Mouse (Mus musculus): ENCODE results near the gene Cpm. TPM values are rescaled to one million over a fixed set of nuclear protein-coding genes. Genes with fewer than 3 reads are reported as not detected.

Gene Cpm
- total and polyA plus RNA-seq, 3 experiments: 0.04 to 0.31 (median 0.17) TPM

DNA sequence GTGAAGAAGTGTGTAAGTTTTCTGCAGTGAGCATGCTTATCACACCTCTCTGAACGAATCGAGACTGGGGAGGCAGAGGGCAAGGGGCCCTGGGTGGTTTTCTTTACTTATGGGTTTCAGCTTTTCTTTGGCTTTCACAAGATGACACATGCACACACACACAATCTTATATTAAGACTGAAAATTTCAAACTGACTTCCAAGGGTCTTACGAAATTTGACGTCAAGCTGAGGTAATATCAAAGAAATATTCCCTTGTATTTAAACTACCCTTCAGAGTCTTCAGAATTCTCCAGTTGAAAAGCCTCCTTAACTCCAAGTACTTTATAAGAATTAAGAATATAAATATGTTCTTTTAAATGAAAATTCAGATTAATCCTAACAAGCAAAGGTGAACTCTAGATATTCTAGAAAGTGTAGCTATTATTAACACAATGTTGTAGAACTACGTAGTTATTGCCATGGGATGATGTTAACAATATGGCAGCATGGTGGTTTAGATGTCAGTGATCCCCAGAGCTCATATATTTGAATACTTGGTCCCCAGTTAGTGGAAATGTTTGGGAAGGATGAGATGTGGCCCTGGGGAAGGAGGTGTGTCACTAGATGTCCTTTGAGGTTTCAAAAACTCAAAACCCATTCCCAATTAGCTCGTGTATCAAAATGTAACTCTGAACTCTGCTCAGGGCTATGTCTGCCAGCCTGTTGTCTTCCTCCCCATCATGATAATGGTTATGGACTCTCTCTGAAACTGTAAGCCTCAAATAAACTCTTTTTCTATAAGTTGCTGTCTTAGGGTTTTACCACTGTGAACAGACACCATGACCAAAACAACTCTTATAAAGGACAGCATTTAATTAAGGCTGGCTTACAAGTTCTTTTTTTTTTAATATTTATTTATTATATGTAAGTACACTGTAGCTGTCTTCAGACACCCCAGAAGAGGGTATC, 44.5 kb upstream of the Cpm start:
- H3K9ac ChIP-seq (ENCODE audit: insufficient read depth, low read depth): no peak overlapping the region
- peaks cover 3% of the 10 kb centered on the region for H3K9me3 ChIP-seq (replicated peaks; ENCODE audit: low read length)
- no peak overlapping the region for H3K4me3 ChIP-seq (replicated peaks in 1 of 3; ENCODE audit: low read depth in 2 of 3, low read length in 2 of 3, poor library complexity in 1 of 3)
- no peak for TF ChIP-seq MEF2A (IDR thresholded peaks at IDR 0.05; ENCODE audit: borderline replicate concordance, low read depth, low read length)
- no peak for TF ChIP-seq MAFK (IDR thresholded peaks at IDR 0.05; ENCODE audit: insufficient replicate concordance, low read length)
- TF ChIP-seq UBTF (IDR thresholded peaks at IDR 0.05; ENCODE audit: low read depth, low read length): no peak
- no peak for TF ChIP-seq MAX (IDR thresholded peaks at IDR 0.05; ENCODE audit: low read length)
- TF ChIP-seq ETS1 (conservative IDR thresholded peaks at IDR 0.05; ENCODE audit: low read depth, low read length): no peak
- TF ChIP-seq POLR2A (IDR thresholded peaks at IDR 0.05; ENCODE audit: low read depth, low read length): no peak
- no peak for TF ChIP-seq POLR2AphosphoS2 (IDR thresholded peaks at IDR 0.05; ENCODE audit: low read depth, low read length)
- TF ChIP-seq IRF4 (IDR thresholded peaks at IDR 0.05; ENCODE audit: low read depth, low read length): no peak
- TF ChIP-seq PAX5 (IDR thresholded peaks at IDR 0.05; ENCODE audit: low read length): no peak
- no peak for TF ChIP-seq TBP (conservative IDR thresholded peaks at IDR 0.05; ENCODE audit: low read depth, low read length)
- TF ChIP-seq CHD1 (IDR thresholded peaks at IDR 0.05; ENCODE audit: low read depth, low read length): no peak
- TF ChIP-seq E2F4 (IDR thresholded peaks at IDR 0.05; ENCODE audit: insufficient replicate concordance, low read depth, low read length): no peak
- TF ChIP-seq BHLHE40 (IDR thresholded peaks at IDR 0.05; ENCODE audit: low read depth, low read length): no peak
- TF ChIP-seq ZC3H11A (IDR thresholded peaks at IDR 0.05; ENCODE audit: low read depth, low read length): no peak
- TF ChIP-seq USF1 (IDR thresholded peaks at IDR 0.05; ENCODE audit: low read depth, low read length): no peak
- no peak for TF ChIP-seq USF2 (conservative IDR thresholded peaks at IDR 0.05; ENCODE audit: low read depth, low read length)
- no peaks in the 10 kb centered on the region for H3K27me3 ChIP-seq (replicated peaks)
- H3K4me1 ChIP-seq (ENCODE audit: control insufficient read depth in 1 of 2, insufficient read depth in 2 of 2): no peaks in the 10 kb centered on the region
- in situ Hi-C loops (cut with MboI; ENCODE audit: low pct_ligation_motif_present, low pct_unique_long_range_greater_than_20kb, low sequenced_read_pairs): no loop called here
- H3K4me2 ChIP-seq (ENCODE audit: insufficient read depth, low read depth, poor library complexity, severe bottlenecking): no peak overlapping the region
- dilution Hi-C loops (cut with MboI; ENCODE audit: extremely low pct_ligation_motif_present, extremely low pct_unique_long_range_greater_than_20kb, low sequenced_read_pairs): no loop called here
- H3K36me3 ChIP-seq (replicated peaks in 1 of 2; ENCODE audit: control insufficient read depth in 1 of 2, insufficient read depth in 1 of 2, low read length in 1 of 2): no peaks in the 10 kb centered on the region
- no peak for DNase-seq (ENCODE audit: extremely low read depth)
- H3K79me2 ChIP-seq (replicated peaks; ENCODE audit: control insufficient read depth, extremely low read depth, insufficient read depth, poor library complexity, severe bottlenecking): no peaks in the 10 kb centered on the region
- no peak overlapping the region for H3K27ac ChIP-seq (ENCODE audit: insufficient read depth, low read depth)

DNA sequence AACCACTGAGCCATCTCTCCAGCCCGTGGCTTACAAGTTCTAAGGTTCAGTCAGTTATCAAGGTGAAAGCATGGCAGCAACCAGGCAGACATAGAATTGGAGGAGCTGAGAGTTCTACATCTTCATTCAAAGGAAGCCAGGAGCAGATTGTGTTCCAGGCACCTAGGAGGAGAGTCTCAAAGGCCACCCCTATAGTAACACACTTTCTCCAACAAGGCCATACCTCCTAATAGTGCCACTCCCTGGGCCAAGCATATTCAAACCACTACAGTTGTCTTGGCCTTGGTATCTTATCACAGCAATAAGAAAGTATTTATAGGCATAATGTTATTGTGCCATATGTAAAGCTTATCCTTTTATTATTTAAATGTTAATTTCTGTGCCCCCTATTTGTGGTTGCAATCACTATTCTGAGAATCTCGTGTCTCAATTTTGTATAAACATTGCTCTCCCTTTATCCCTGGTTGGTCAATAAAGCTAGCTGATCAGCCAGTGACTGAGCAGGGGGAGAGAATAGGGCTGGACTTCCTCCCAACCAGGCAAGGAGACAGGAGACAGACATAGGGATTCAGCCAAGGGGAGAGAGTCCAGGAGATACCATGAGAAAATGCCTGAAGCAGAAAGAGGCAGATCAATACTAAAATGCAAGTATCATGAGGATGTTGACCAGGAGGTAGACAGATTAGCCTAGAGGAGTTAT, 43.5 kb upstream of the Cpm start:
- Histone ChIP-seq H3K79me2 (replicated peaks; ENCODE audit: control insufficient read depth, extremely low read depth, insufficient read depth, poor library complexity, severe bottlenecking) (no peaks in the 10 kb centered on the region), H3K9ac (ENCODE audit: insufficient read depth, low read depth) (no peak overlapping the region), H3K4me3 (replicated peaks in 1 of 3; ENCODE audit: low read depth in 2 of 3, low read length in 2 of 3, poor library complexity in 1 of 3) (no peak overlapping the region), H3K4me1 (ENCODE audit: control insufficient read depth in 1 of 2, insufficient read depth in 2 of 2) (no peaks in the 10 kb centered on the region), H3K36me3 (replicated peaks in 1 of 2; ENCODE audit: control insufficient read depth in 1 of 2, insufficient read depth in 1 of 2, low read length in 1 of 2) (no peaks in the 10 kb centered on the region), H3K4me2 (ENCODE audit: insufficient read depth, low read depth, poor library complexity, severe bottlenecking) (no peak overlapping the region), H3K27me3 (replicated peaks) (no peaks in the 10 kb centered on the region), H3K9me3 (replicated peaks; ENCODE audit: low read length) (peaks cover 3% of the 10 kb centered on the region), H3K27ac (ENCODE audit: insufficient read depth, low read depth) (no peak overlapping the region)
- TF ChIP-seq EP300 (IDR thresholded peaks at IDR 0.05; ENCODE audit: low read length): no peak
- TF ChIP-seq POLR2A (IDR thresholded peaks at IDR 0.05; ENCODE audit: low read depth, low read length): no peak
- no peak for TF ChIP-seq RAD21 (IDR thresholded peaks at IDR 0.05; ENCODE audit: low read depth, low read length)
- no peak for TF ChIP-seq CTCF (conservative IDR thresholded peaks at IDR 0.05 in 1 of 2, IDR thresholded peaks at IDR 0.05 in 1 of 2; ENCODE audit: low read depth in 2 of 2, low read length in 2 of 2)
- no peak for TF ChIP-seq MEF2A (IDR thresholded peaks at IDR 0.05; ENCODE audit: borderline replicate concordance, low read depth, low read length)
- no peak for TF ChIP-seq ZMIZ1 (IDR thresholded peaks at IDR 0.05; ENCODE audit: low read depth, low read length)
- TF ChIP-seq POLR2AphosphoS2 (IDR thresholded peaks at IDR 0.05; ENCODE audit: low read depth, low read length): no peak
- TF ChIP-seq HCFC1 (IDR thresholded peaks at IDR 0.05; ENCODE audit: low read depth, low read length): no peak
- no peak for TF ChIP-seq ELF1 (IDR thresholded peaks at IDR 0.05; ENCODE audit: low read depth, low read length)
- no peak for TF ChIP-seq MAZ (IDR thresholded peaks at IDR 0.05; ENCODE audit: low read depth, low read length)
- TF ChIP-seq TBP (conservative IDR thresholded peaks at IDR 0.05; ENCODE audit: low read depth, low read length): no peak
- no peak for TF ChIP-seq GABPA (IDR thresholded peaks at IDR 0.05; ENCODE audit: insufficient replicate concordance, low read depth, low read length)
- no peak for TF ChIP-seq KAT2A (IDR thresholded peaks at IDR 0.05; ENCODE audit: insufficient replicate concordance, low read length)
- TF ChIP-seq CHD2 (IDR thresholded peaks at IDR 0.05; ENCODE audit: low read length): no peak
- no peak for TF ChIP-seq IRF4 (IDR thresholded peaks at IDR 0.05; ENCODE audit: low read depth, low read length)
- TF ChIP-seq SIN3A (IDR thresholded peaks at IDR 0.05; ENCODE audit: low read length): no peak
- TF ChIP-seq MYC (IDR thresholded peaks at IDR 0.05; ENCODE audit: low read depth, low read length): no peak
- no peak for TF ChIP-seq ZNF384 (IDR thresholded peaks at IDR 0.05; ENCODE audit: low read depth, low read length)
- TF ChIP-seq NRF1 (IDR thresholded peaks at IDR 0.05; ENCODE audit: low read depth, low read length): no peak
- in situ Hi-C loops (cut with MboI; ENCODE audit: low pct_ligation_motif_present, low pct_unique_long_range_greater_than_20kb, low sequenced_read_pairs) (no loop called here), dilution Hi-C loops (cut with MboI; ENCODE audit: extremely low pct_ligation_motif_present, extremely low pct_unique_long_range_greater_than_20kb, low sequenced_read_pairs) (no loop called here)
- no peak for DNase-seq (ENCODE audit: extremely low read depth)
